Mouse (Mus musculus): ENCODE results near the gene Lmod1.
A peak's percentile ranks its signal among the peaks of the same experiment; 100 is the strongest.

Gene Lmod1

GRCm38 (mm10) chr1:135324571-135324970 lies at the start of gene Lmod1:
TSS of gene Lmod1 (plus strand) at chr1:135324807.
- peak; percentile 48 for DNase-seq

- no peak for DNase-seq
Measured at GRCm38 (mm10) chr1:135280646-135281045, 44.0 kb upstream of the Lmod1 start.

- DNase-seq = no peak
Measured at GRCm38 (mm10) chr1:135281841-135282240, 42.8 kb upstream of the Lmod1 start.

GRCm38 (mm10) chr1:135282536-135283286 lies 41.9 kb upstream of the Lmod1 start:
- no peak for DNase-seq

GRCm38 (mm10) chr1:135283287-135283825 lies 41.3 kb upstream of the Lmod1 start:
- DNase-seq = peak; percentile 43

GRCm38 (mm10) chr1:135283826-135284291 lies 40.7 kb upstream of the Lmod1 start, which contains the start of gene Rnpep:
TSS of gene Rnpep (minus strand) at chr1:135284084.
- DNase-seq = peak; percentile 67

GRCm38 (mm10) chr1:135286311-135286710 lies 38.3 kb upstream of the Lmod1 start:
- no peak for DNase-seq

GRCm38 (mm10) chr1:135290908-135291307 lies 33.7 kb upstream of the Lmod1 start:
- no peak for DNase-seq

GRCm38 (mm10) chr1:135311356-135311755 lies 13.3 kb upstream of the Lmod1 start:
- no peak for DNase-seq

GRCm38 (mm10) chr1:135312201-135312600 lies 12.4 kb upstream of the Lmod1 start:
- DNase-seq = no peak

- peak; percentile 93 for DNase-seq
Measured at GRCm38 (mm10) chr1:135313284-135314031, 11.1 kb upstream of the Lmod1 start, which contains the start of gene Timm17a. TSS of gene Timm17a (minus strand) at chr1:135313778.

GRCm38 (mm10) chr1:135323367-135323901 lies 1.2 kb upstream of the Lmod1 start:
- DNase-seq = no peak

GRCm38 (mm10) chr1:135325934-135326333 lies 1.3 kb downstream of the Lmod1 start:
- no peak for DNase-seq

GRCm38 (mm10) chr1:135328368-135328767 lies 3.8 kb downstream of the Lmod1 start:
- no peak for DNase-seq

GRCm38 (mm10) chr1:135330578-135330977 lies 6.0 kb downstream of the Lmod1 start:
- DNase-seq = no peak

GRCm38 (mm10) chr1:135341947-135342346 lies 17.3 kb downstream of the Lmod1 start:
- DNase-seq = no peak

GRCm38 (mm10) chr1:135344026-135344425 lies 19.4 kb downstream of the Lmod1 start:
- DNase-seq = no peak

GRCm38 (mm10) chr1:135346891-135347290 lies 22.3 kb downstream of the Lmod1 start:
- no peak for DNase-seq

- DNase-seq = no peak
Measured at GRCm38 (mm10) chr1:135347498-135348169, 23.0 kb downstream of the Lmod1 start.

- no peak for DNase-seq
Measured at GRCm38 (mm10) chr1:135351953-135352352, 27.3 kb downstream of the Lmod1 start.

- DNase-seq = no peak
Measured at GRCm38 (mm10) chr1:135359071-135359470, 34.5 kb downstream of the Lmod1 start.

- no peak for DNase-seq
Measured at GRCm38 (mm10) chr1:135361491-135361890, 36.9 kb downstream of the Lmod1 start.

GRCm38 (mm10) chr1:135362115-135362514 lies 37.5 kb downstream of the Lmod1 start:
- DNase-seq = no peak
